Mouse (Mus musculus) forebrain, embryonic 10.5 days (tissue): ENCODE measurements around the gene Rgma. TPM values are rescaled to one million over a fixed set of nuclear protein-coding genes. Genes with fewer than 3 reads are reported as not detected.
A peak's percentile ranks its signal among the peaks of the same experiment; 100 is the strongest.

Experiments used
- DNase-seq: peaks from one replicate; pipeline ENCODE4 v3.0.0-alpha.2; 2017; ENCODE audit warnings: low spot score; ENCODE audit errors: extremely low spot score
- H3K27ac ChIP-seq: fragments of 300-500 bp; sonication (generic); 2 replicates; pipeline ENCODE4 v1.5.1; 2016; ENCODE audit warnings: mild to moderate bottlenecking
- H3K27me3 ChIP-seq: fragments of 300-500 bp; sonication (generic); 2 replicates; pipeline ENCODE4 v1.6.1; 2016; ENCODE audit warnings: mild to moderate bottlenecking; ENCODE audit not compliant: poor library complexity, severe bottlenecking
- H3K36me3 ChIP-seq: fragments of 300-500 bp; sonication (generic); replicated peaks from 2 replicates; pipeline ENCODE4 v1.6.1; 2016; ENCODE audit warnings: mild to moderate bottlenecking, moderate library complexity
- H3K4me1 ChIP-seq: fragments of 300-500 bp; sonication (generic); 2 replicates; pipeline ENCODE4 v1.6.1; 2016
- H3K4me3 ChIP-seq: fragments of 300-500 bp; sonication (generic); 2 replicates; pipeline ENCODE4 v1.5.1; 2016; ENCODE audit warnings: mild to moderate bottlenecking, moderate library complexity
- H3K9me3 ChIP-seq: fragments of 300-500 bp; sonication (generic); 2 replicates; pipeline ENCODE4 v1.6.1; 2016; ENCODE audit warnings: mild to moderate bottlenecking, moderate library complexity
- WGBS: fragments of 180-500 bp; shearing (Covaris S2); methylation state at CpG from one replicate; pipeline ENCODE4 v1.1.7; 2016; 5-methylcytosine and 5-hydroxymethylcytosine counted together
- polyA plus RNA-seq: library from polyadenylated mRNA; unstranded; fragments of >200 nt; fragmentation: Nextera tagmentation; extraction: Ambion mirVana; gene quantifications from 2 replicates; pipeline ENCODE4 v1.2.1, GENCODE M21; 2016

Rgma gene
- polyA plus RNA-seq, 1 experiment from 2014 or later = 26.8 TPM

GRCm38 (mm10) chr7:73411986-73412385 lies 36.7 kb downstream of the Rgma start:
- no peaks in the 10 kb centered on the region for H3K27me3 ChIP-seq
- H3K36me3 ChIP-seq = peaks cover 100% of the 10 kb centered on the region
- H3K4me1 ChIP-seq = peaks cover 25% of the 10 kb centered on the region
- WGBS = 92% methylated on average over 4 of the region's 4 CpGs
- no peak overlapping the region for H3K4me3 ChIP-seq
- peak overlapping the region; percentile 25; the same call in 1 of the 2 replicates for H3K27ac ChIP-seq
- DNase-seq = no peak
- H3K9me3 ChIP-seq = no peaks in the 10 kb centered on the region

- H3K36me3 ChIP-seq = peaks cover 100% of the 10 kb centered on the region
- H3K4me3 ChIP-seq = no peak overlapping the region
- DNase-seq = no peak
- peaks cover 26% of the 10 kb centered on the region for H3K4me1 ChIP-seq
- no peaks in the 10 kb centered on the region for H3K27me3 ChIP-seq
- H3K9me3 ChIP-seq = no peaks in the 10 kb centered on the region
- H3K27ac ChIP-seq = peak overlapping the region; percentile 25; the same call in 1 of the 2 replicates
- 88% methylated on average over 7 of the region's 7 CpGs for whole genome bisulfite sequencing
These were observed 37.1 kb downstream of the Rgma start for GRCm38 (mm10) chr7:73412419-73412818.

GRCm38 (mm10) chr7:73414192-73414591 lies 38.9 kb downstream of the Rgma start:
- no peak overlapping the region for H3K4me3 ChIP-seq
- no peaks in the 10 kb centered on the region for H3K9me3 ChIP-seq
- H3K4me1 ChIP-seq = peaks cover 43% of the 10 kb centered on the region
- DNase-seq = no peak
- 91% methylated on average over 14 of the region's 14 CpGs for WGBS
- no peaks in the 10 kb centered on the region for H3K27me3 ChIP-seq
- peaks cover 100% of the 10 kb centered on the region for H3K36me3 ChIP-seq
- no peak overlapping the region for H3K27ac ChIP-seq

GRCm38 (mm10) chr7:73419375-73419774 lies 44.1 kb downstream of the Rgma start:
- no peaks in the 10 kb centered on the region for H3K9me3 ChIP-seq
- no peak overlapping the region for H3K4me3 ChIP-seq
- peak overlapping the region; percentile 54 for H3K27ac ChIP-seq
- H3K4me1 ChIP-seq = peaks cover 73% of the 10 kb centered on the region
- no peaks in the 10 kb centered on the region for H3K27me3 ChIP-seq
- no peak for DNase-seq
- 38% methylated on average over 7 of the region's 7 CpGs for WGBS
- H3K36me3 ChIP-seq = peaks cover 70% of the 10 kb centered on the region

GRCm38 (mm10) chr7:73420827-73421226 lies 45.5 kb downstream of the Rgma start:
- Histone ChIP-seq H3K9me3 (no peaks in the 10 kb centered on the region), H3K4me3 (no peak overlapping the region), H3K4me1 (peaks cover 80% of the 10 kb centered on the region), H3K27me3 (no peaks in the 10 kb centered on the region), H3K36me3 (peaks cover 62% of the 10 kb centered on the region), H3K27ac (0 out of 2 replicates have a peak overlapping the region, but pooled peaks have one; percentile 51)
- 68% methylated on average over 5 of the region's 5 CpGs for WGBS
- no peak for DNase-seq

GRCm38 (mm10) chr7:73421278-73422015 lies 46.1 kb downstream of the Rgma start:
- Histone ChIP-seq H3K27me3 (no peaks in the 10 kb centered on the region), H3K27ac (peak overlapping the region; percentile 65), H3K4me3 (no peak overlapping the region), H3K9me3 (no peaks in the 10 kb centered on the region), H3K36me3 (peaks cover 60% of the 10 kb centered on the region), H3K4me1 (peaks cover 78% of the 10 kb centered on the region)
- WGBS = 76% methylated on average over 9 of the region's 9 CpGs
- no peak for DNase-seq

GRCm38 (mm10) chr7:73422223-73423113 lies 47.2 kb downstream of the Rgma start:
- Histone ChIP-seq H3K27me3 (no peaks in the 10 kb centered on the region), H3K4me3 (no peak overlapping the region), H3K9me3 (no peaks in the 10 kb centered on the region), H3K36me3 (peaks cover 59% of the 10 kb centered on the region), H3K27ac (no peak overlapping the region), H3K4me1 (peaks cover 77% of the 10 kb centered on the region)
- WGBS = 29% methylated on average over 12 of the region's 12 CpGs
- peak; percentile 71 for DNase-seq

- WGBS = 85% methylated on average over 13 of the region's 13 CpGs
These were observed 47.9 kb downstream of the Rgma start for GRCm38 (mm10) chr7:73423236-73423635.

GRCm38 (mm10) chr7:73424243-73424642 lies 48.9 kb downstream of the Rgma start:
- Histone ChIP-seq H3K4me1 (peaks cover 59% of the 10 kb centered on the region), H3K36me3 (peaks cover 59% of the 10 kb centered on the region), H3K27me3 (no peaks in the 10 kb centered on the region), H3K4me3 (no peak overlapping the region), H3K9me3 (no peaks in the 10 kb centered on the region), H3K27ac (peak overlapping the region; percentile 44)
- no peak for DNase-seq
- WGBS = 38% methylated on average over 3 of the region's 3 CpGs

More at GRCm38 (mm10) chr7:73423236-73423635, 47.9 kb downstream of the Rgma start:
- Histone ChIP-seq H3K4me1 (peaks cover 69% of the 10 kb centered on the region), H3K9me3 (no peaks in the 10 kb centered on the region), H3K36me3 (peaks cover 59% of the 10 kb centered on the region), H3K4me3 (no peak overlapping the region), H3K27me3 (no peaks in the 10 kb centered on the region), H3K27ac (peak overlapping the region; percentile 26; the same call in 1 of the 2 replicates)
- no peak for DNase-seq

- peaks cover 59% of the 10 kb centered on the region for H3K36me3 ChIP-seq
- H3K9me3 ChIP-seq = no peaks in the 10 kb centered on the region
- 61% methylated on average over 3 of the region's 3 CpGs for WGBS
- peaks cover 54% of the 10 kb centered on the region for H3K4me1 ChIP-seq
- no peak for DNase-seq
- H3K27ac ChIP-seq = peak overlapping the region; percentile 44
- no peaks in the 10 kb centered on the region for H3K27me3 ChIP-seq
- H3K4me3 ChIP-seq = no peak overlapping the region
These were observed 49.4 kb downstream of the Rgma start for GRCm38 (mm10) chr7:73424705-73425104.

- Histone ChIP-seq H3K27me3 (no peaks in the 10 kb centered on the region), H3K4me1 (peaks cover 47% of the 10 kb centered on the region), H3K9me3 (no peaks in the 10 kb centered on the region), H3K36me3 (peaks cover 59% of the 10 kb centered on the region), H3K4me3 (no peak overlapping the region), H3K27ac (0 out of 2 replicates have a peak overlapping the region, but pooled peaks have one; percentile 44)
- no peak for DNase-seq
- 94% methylated on average over 7 of the region's 7 CpGs for WGBS
These were observed 50.1 kb downstream of the Rgma start for GRCm38 (mm10) chr7:73425451-73425850.

GRCm38 (mm10) chr7:73426235-73426634 lies 50.9 kb downstream of the Rgma start:
- 93% methylated on average over 3 of the region's 3 CpGs for WGBS
- no peak for DNase-seq
- peaks cover 57% of the 10 kb centered on the region for H3K36me3 ChIP-seq
- peaks cover 39% of the 10 kb centered on the region for H3K4me1 ChIP-seq
- H3K4me3 ChIP-seq = no peak overlapping the region
- no peak overlapping the region for H3K27ac ChIP-seq
- H3K27me3 ChIP-seq = no peaks in the 10 kb centered on the region
- H3K9me3 ChIP-seq = no peaks in the 10 kb centered on the region
